Mouse (Mus musculus) CH12.LX (cell line): ENCODE data around the gene Gorasp1. TPM values are rescaled to one million over a fixed set of nuclear protein-coding genes. Genes with fewer than 3 reads are reported as not detected.

ENCODE experiments used
- DNase-seq: peaks from one replicate; pipeline ENCODE4 v3.0.0-alpha.2; 2013; ENCODE audit errors: extremely low read depth
- H3K27ac ChIP-seq: 2 replicates; pipeline ENCODE4 v1.5.1; 2012; ENCODE audit warnings: low read depth, mild to moderate bottlenecking, control low read depth, moderate library complexity; ENCODE audit not compliant: insufficient read depth
- H3K27me3 ChIP-seq: replicated peaks from 2 replicates; pipeline ENCODE3; 2012; ENCODE audit warnings: inconsistent platforms
- H3K36me3 ChIP-seq, 2 experiments: replicated peaks in 1 of 2; 2 replicates each; pipeline versions ENCODE3 to v1.6.1; 2012; ENCODE audit warnings: inconsistent platforms in 1 of 2, low read length in 1 of 2, mild to moderate bottlenecking in 1 of 2, mixed read lengths in 1 of 2, moderate library complexity in 1 of 2; ENCODE audit not compliant: control insufficient read depth in 1 of 2, insufficient read depth in 1 of 2
- H3K4me1 ChIP-seq, 2 experiments: 2 replicates each; pipeline ENCODE4 v1.6.1; 2012; ENCODE audit warnings: inconsistent platforms in 1 of 2, moderate library complexity in 1 of 2; ENCODE audit not compliant: insufficient read depth in 2 of 2, control insufficient read depth in 1 of 2
- H3K4me2 ChIP-seq: 2 replicates; pipeline ENCODE4 v1.6.1; 2012; ENCODE audit warnings: low read depth, mild to moderate bottlenecking, control low read depth; ENCODE audit not compliant: poor library complexity, insufficient read depth, severe bottlenecking
- H3K4me3 ChIP-seq, 3 experiments: fragments of 150-350 bp in 1 of 3; sonication (generic) in 1 of 3; replicated peaks in 1 of 3; 2 replicates each; pipeline versions ENCODE3 to v1.5.1; 2011 to 2012; ENCODE audit warnings: low read depth in 2 of 3, low read length in 2 of 3, mild to moderate bottlenecking in 2 of 3, moderate library complexity in 2 of 3, control low read depth in 1 of 3, improper control_type of control experiment in 1 of 3, inconsistent platforms in 1 of 3, mixed read lengths in 1 of 3; ENCODE audit not compliant: poor library complexity in 1 of 3
- H3K79me2 ChIP-seq: replicated peaks from 2 replicates; pipeline ENCODE4 v1.6.1; 2012; ENCODE audit warnings: mild to moderate bottlenecking, moderate library complexity; ENCODE audit not compliant: control insufficient read depth, poor library complexity, insufficient read depth, severe bottlenecking; ENCODE audit errors: extremely low read depth
- H3K9ac ChIP-seq: 2 replicates; pipeline ENCODE4 v1.6.1; 2012; ENCODE audit warnings: low read depth, mild to moderate bottlenecking, control low read depth, moderate library complexity; ENCODE audit not compliant: insufficient read depth
- H3K9me3 ChIP-seq: replicated peaks from 2 replicates; pipeline ENCODE3; 2012; ENCODE audit warnings: low read length, inconsistent platforms, mixed read lengths
- CHD2 ChIP-seq: IDR thresholded peaks from 2 replicates; pipeline ENCODE4 v1.6.1; 2011; ENCODE audit warnings: low read length, improper control_type of control experiment
- CTCF ChIP-seq, 2 experiments: IDR thresholded peaks in 1 of 2; conservative IDR thresholded peaks in 1 of 2; 2 replicates each; pipeline ENCODE4 v1.5.1; 2011 to 2012; ENCODE audit warnings: low read depth in 2 of 2, low read length in 2 of 2, improper control_type of control experiment in 1 of 2, inconsistent platforms in 1 of 2, mild to moderate bottlenecking in 1 of 2, moderate library complexity in 1 of 2
- ELF1 ChIP-seq: IDR thresholded peaks from 2 replicates; pipeline ENCODE4 v1.6.1; 2014; ENCODE audit warnings: low read depth, mild to moderate bottlenecking, inconsistent platforms, low read length, improper control_type of control experiment
- IRF4 ChIP-seq: IDR thresholded peaks from 2 replicates; pipeline ENCODE4 v1.6.1; 2014; ENCODE audit warnings: low read depth, mild to moderate bottlenecking, inconsistent platforms, low read length, improper control_type of control experiment
- JUN ChIP-seq: IDR thresholded peaks from 2 replicates; pipeline ENCODE4 v1.6.1; 2011; ENCODE audit warnings: low read depth, mild to moderate bottlenecking, low read length, improper control_type of control experiment, moderate library complexity; ENCODE audit not compliant: insufficient read depth
- JUND ChIP-seq: conservative IDR thresholded peaks from 2 replicates; pipeline ENCODE4 v1.6.1; 2011; ENCODE audit warnings: low read depth, low read length, improper control_type of control experiment
- MAFK ChIP-seq: IDR thresholded peaks from 2 replicates; pipeline ENCODE4 v1.6.1; 2011; ENCODE audit warnings: low read length, improper control_type of control experiment; ENCODE audit not compliant: insufficient replicate concordance
- MAZ ChIP-seq: IDR thresholded peaks from 2 replicates; pipeline ENCODE4 v1.6.1; 2012; ENCODE audit warnings: low read depth, mild to moderate bottlenecking, inconsistent platforms, low read length, improper control_type of control experiment, moderate library complexity
- MEF2A ChIP-seq: IDR thresholded peaks from 2 replicates; pipeline ENCODE4 v1.6.1; 2014; ENCODE audit warnings: low read depth, mild to moderate bottlenecking, inconsistent platforms, low read length, improper control_type of control experiment, borderline replicate concordance
- NELFE ChIP-seq: IDR thresholded peaks from 2 replicates; pipeline ENCODE4 v1.6.1; 2011; ENCODE audit warnings: low read depth, low read length, improper control_type of control experiment
- PAX5 ChIP-seq: IDR thresholded peaks from 2 replicates; pipeline ENCODE4 v1.6.1; 2012; ENCODE audit warnings: low read length, inconsistent platforms, mixed read lengths
- POLR2AphosphoS2 ChIP-seq: IDR thresholded peaks from 2 replicates; pipeline ENCODE4 v1.6.1; 2011; ENCODE audit warnings: low read depth, low read length, improper control_type of control experiment
- RAD21 ChIP-seq: IDR thresholded peaks from 2 replicates; pipeline ENCODE4 v1.6.1; 2011; ENCODE audit warnings: low read depth, mild to moderate bottlenecking, low read length, improper control_type of control experiment, moderate library complexity
- RCOR1 ChIP-seq: conservative IDR thresholded peaks from 2 replicates; pipeline ENCODE4 v1.6.1; 2012; ENCODE audit warnings: low read depth, mild to moderate bottlenecking, inconsistent platforms, low read length, improper control_type of control experiment
- SIN3A ChIP-seq: IDR thresholded peaks from 2 replicates; pipeline ENCODE4 v1.6.1; 2012; ENCODE audit warnings: low read length, improper control_type of control experiment, inconsistent platforms
- SMC3 ChIP-seq: IDR thresholded peaks from 2 replicates; pipeline ENCODE4 v1.6.1; 2011; ENCODE audit warnings: low read depth, low read length, improper control_type of control experiment
- TBP ChIP-seq: conservative IDR thresholded peaks from 2 replicates; pipeline ENCODE4 v1.6.1; 2011; ENCODE audit warnings: low read depth, low read length, improper control_type of control experiment
- dilution Hi-C: fragments of 300-500 bp; cut with MboI; formaldehyde crosslinking; loops from 2 replicates; pipeline ENCODE4 v1.14.3; 2020; ENCODE audit warnings: low sequenced_read_pairs; ENCODE audit not compliant: extremely low pct_unique_long_range_greater_than_20kb, extremely low pct_ligation_motif_present
- in situ Hi-C: fragments of 300-500 bp; cut with MboI; formaldehyde crosslinking; loops from 3 replicates; pipeline ENCODE4 v1.14.3; 2019; ENCODE audit warnings: low sequenced_read_pairs, low pct_ligation_motif_present, low pct_unique_long_range_greater_than_20kb, mixed read lengths
- polyA plus RNA-seq: library from polyadenylated mRNA; unstranded; fragments of >175 nt; gene quantifications from 2 replicates; pipeline ENCODE4 v1.2.1, GENCODE M21; 2012; ENCODE audit warnings: low read depth; ENCODE audit not compliant: insufficient read length
- total RNA-seq, 2 experiments: library from RNA; depleted of rRNA; stranded (reverse); fragments of 300-350 nt in 1 of 2; fragments of >200 nt in 1 of 2; gene quantifications; 2 replicates each; pipeline ENCODE4 v1.2.3; 2012 to 2014

Gene Gorasp1
- total and polyA plus RNA-seq, 3 experiments, result 8.7 to 12.6 (median 9.2) TPM

- H3K4me1 ChIP-seq, result peaks cover 14 to 60% of the 10 kb centered on the region in 2 experiments
- no peak for TF ChIP-seq SIN3A
- peak; percentile 42; the same call in 1 of the 2 replicates for TF ChIP-seq MEF2A
- peak; percentile 12; the same call in 1 of the 2 replicates for TF ChIP-seq IRF4
- TF ChIP-seq RCOR1, result no peak
- peak; percentile 62 for TF ChIP-seq SMC3
- TF ChIP-seq ELF1, result peak; percentile 89
- peak; percentile 28 for TF ChIP-seq RAD21
- no peak for TF ChIP-seq MAFK
- TF ChIP-seq JUN, result peak; percentile 55
- no peak for TF ChIP-seq NELFE
- peak; percentile 64 to 87; a peak in 3 of 4 replicates for TF ChIP-seq CTCF (conservative IDR thresholded peaks at IDR 0.05 in 1 of 2, IDR thresholded peaks at IDR 0.05 in 1 of 2; ENCODE audit: low read depth in 2 of 2, low read length in 2 of 2)
- TF ChIP-seq, all 38 proteins: peak for 7
- dilution Hi-C loops, result no loop called here
Measured at GRCm38 (mm10) chr9:119945173-119945900, 8.0 kb upstream of the Gorasp1 start.

GRCm38 (mm10) chr9:119943326-119943725 lies 6.0 kb upstream of the Gorasp1 start:
- H3K9ac ChIP-seq, result no peak overlapping the region
- no peaks in the 10 kb centered on the region for H3K27me3 ChIP-seq
- H3K4me3 ChIP-seq, result no peak overlapping the region
- DNase-seq, result no peak
- no peaks in the 10 kb centered on the region for H3K9me3 ChIP-seq
- H3K4me1 ChIP-seq, result peaks cover 9 to 48% of the 10 kb centered on the region in 2 experiments
- no peaks in the 10 kb centered on the region for H3K79me2 ChIP-seq
- H3K27ac ChIP-seq, result no peak overlapping the region
- H3K36me3 ChIP-seq, result no peaks in the 10 kb centered on the region
- TF ChIP-seq POLR2AphosphoS2 (no peak), CHD2 (no peak), JUND (no peak), SMC3 (no peak), PAX5 (no peak), MAZ (no peak), TBP (no peak)
- no peak overlapping the region for H3K4me2 ChIP-seq
- dilution Hi-C loops, result no loop called here
- in situ Hi-C loops, result no loop called here

More at GRCm38 (mm10) chr9:119945173-119945900, 8.0 kb upstream of the Gorasp1 start:
- DNase-seq, result peak; percentile 83
- no peaks in the 10 kb centered on the region for H3K79me2 ChIP-seq
- no peak overlapping the region for H3K27ac ChIP-seq
- no peak overlapping the region for H3K9ac ChIP-seq
- H3K9me3 ChIP-seq, result no peaks in the 10 kb centered on the region
- H3K27me3 ChIP-seq, result no peaks in the 10 kb centered on the region
- no peak overlapping the region for H3K4me2 ChIP-seq
- no peak overlapping the region for H3K4me3 ChIP-seq
- in situ Hi-C loops, result no loop called here
- no peaks in the 10 kb centered on the region for H3K36me3 ChIP-seq
